Mouse (Mus musculus): Measurements from ENCODE around the gene Col12a1.

Col12a1 gene

GRCm38 (mm10) chr9:79600237-79600570 is 118.4 kb downstream of the Col12a1 start:
- no peak for DNase-seq

- no peak for DNase-seq
These were observed 119.0 kb downstream of the Col12a1 start for GRCm38 (mm10) chr9:79599395-79600236.

GRCm38 (mm10) chr9:79598578-79598977 is 120.1 kb downstream of the Col12a1 start:
- DNase-seq: no peak

- DNase-seq: no peak
These were observed 132.0 kb downstream of the Col12a1 start for GRCm38 (mm10) chr9:79586415-79587195.

- DNase-seq: no peak
These were observed 151.8 kb downstream of the Col12a1 start for GRCm38 (mm10) chr9:79566838-79567237.

GRCm38 (mm10) chr9:79553297-79553696 is 165.3 kb downstream of the Col12a1 start:
- DNase-seq: no peak
